Mouse (Mus musculus): ENCODE measurements around the gene Fosl2.

- TF ChIP-seq CTCF (IDR thresholded peaks at IDR 0.05; ENCODE audit: low read depth) (no peak), EP300 (IDR thresholded peaks at IDR 0.05; ENCODE audit: low read depth) (no peak)
These were observed 20.3 kb downstream of the Fosl2 start for GRCm38 (mm10) chr5:32155927-32156326.
